Mouse (Mus musculus) midbrain, embryonic 14.5 days (tissue): ENCODE measurements at regions not wholly inside any gene's neighbourhood (a gene's known extent, or its start where the extent isn't known, plus 50 kb on each side); places are given as distances from the start of the nearest gene placed in this dataset.

ENCODE experiments used
- ATAC-seq: fragments of 200-750 bp; cut with Nextera tagmentation; 2 replicates; pipeline ENCODE4 v1.8.0; 2017; ENCODE audit warnings: moderate number of reproducible peaks, moderate library complexity; ENCODE audit not compliant: low FRiP score, low TSS enrichment
- DNase-seq: peaks from one replicate; pipeline ENCODE4 v3.0.0-alpha.2; 2015
- H3K27ac ChIP-seq: fragments of 300-500 bp; sonication (generic); replicated peaks from 2 replicates; pipeline ENCODE4 v1.5.1; 2014; ENCODE audit warnings: mild to moderate bottlenecking, low read depth, low read length, moderate library complexity
- H3K27me3 ChIP-seq: fragments of 300-500 bp; sonication (generic); 2 replicates; pipeline ENCODE4 v1.6.1; 2014; ENCODE audit warnings: low read length, control low read depth, mixed read lengths; ENCODE audit not compliant: control insufficient read depth, insufficient read depth
- H3K36me3 ChIP-seq: fragments of 300-500 bp; sonication (generic); 2 replicates; pipeline ENCODE4 v1.6.1; 2014; ENCODE audit warnings: low read length, control low read depth; ENCODE audit not compliant: control insufficient read depth, insufficient read depth
- H3K4me1 ChIP-seq: fragments of 300-500 bp; sonication (generic); 2 replicates; pipeline ENCODE4 v1.6.1; 2014; ENCODE audit warnings: mild to moderate bottlenecking, antibody characterized with exemption, low read length, control low read depth; ENCODE audit not compliant: control insufficient read depth, insufficient read depth
- H3K4me2 ChIP-seq: fragments of 300-500 bp; sonication (generic); 2 replicates; pipeline ENCODE4 v1.6.1; 2014; ENCODE audit warnings: mild to moderate bottlenecking, low read length, moderate library complexity
- H3K4me3 ChIP-seq: fragments of 300-500 bp; sonication (generic); replicated peaks from 2 replicates; pipeline ENCODE4 v1.5.1; 2014; ENCODE audit warnings: low read depth, low read length
- H3K9ac ChIP-seq: fragments of 300-500 bp; sonication (generic); replicated peaks from 2 replicates; pipeline ENCODE4 v1.6.1; 2014; ENCODE audit warnings: mild to moderate bottlenecking, low read length, moderate library complexity
- H3K9me3 ChIP-seq: fragments of 300-500 bp; sonication (generic); 2 replicates; pipeline ENCODE4 v1.6.1; 2016; ENCODE audit warnings: low read length, control low read depth, mixed read lengths; ENCODE audit not compliant: control insufficient read depth
- WGBS: fragments of 180-500 bp; shearing (Covaris S2); extraction: QIAGEN DNeasy Blood & Tissue Kit; methylation state at CpG from one replicate; pipeline ENCODE4 v1.1.7; 2014; 5-methylcytosine and 5-hydroxymethylcytosine counted together

DNA sequence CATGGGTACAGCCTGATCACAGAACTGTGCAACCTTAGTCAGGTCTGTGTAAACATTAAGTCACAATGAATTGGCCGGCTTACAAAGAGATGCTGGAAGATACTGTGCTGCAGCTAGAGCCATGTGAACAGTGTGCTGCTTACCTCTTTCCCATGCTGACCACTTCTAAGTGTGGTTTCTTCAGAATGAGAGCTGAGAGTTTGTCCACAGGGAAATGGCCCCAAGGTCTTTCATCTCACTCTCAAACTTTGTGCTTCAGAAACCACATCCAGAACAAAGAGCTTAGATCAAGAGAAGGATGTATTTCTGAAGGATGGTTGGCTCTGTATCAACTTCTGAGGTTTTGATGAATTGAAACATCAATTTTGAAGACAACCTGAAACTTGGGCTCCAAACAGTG, 165.7 kb downstream of the Lrrc3b start:
- DNase-seq (no peak), ATAC-seq (no peak)
- 79% methylated on average over 1 of the region's 1 CpGs for WGBS
- no peak overlapping the region for H3K4me3 ChIP-seq
- no peaks in the 10 kb centered on the region for H3K36me3 ChIP-seq
- H3K27ac ChIP-seq = no peak overlapping the region
- no peaks in the 10 kb centered on the region for H3K27me3 ChIP-seq
- no peaks in the 10 kb centered on the region for H3K4me1 ChIP-seq
- H3K9ac ChIP-seq = no peak overlapping the region
- H3K4me2 ChIP-seq = no peak overlapping the region
- H3K9me3 ChIP-seq = no peaks in the 10 kb centered on the region

DNA sequence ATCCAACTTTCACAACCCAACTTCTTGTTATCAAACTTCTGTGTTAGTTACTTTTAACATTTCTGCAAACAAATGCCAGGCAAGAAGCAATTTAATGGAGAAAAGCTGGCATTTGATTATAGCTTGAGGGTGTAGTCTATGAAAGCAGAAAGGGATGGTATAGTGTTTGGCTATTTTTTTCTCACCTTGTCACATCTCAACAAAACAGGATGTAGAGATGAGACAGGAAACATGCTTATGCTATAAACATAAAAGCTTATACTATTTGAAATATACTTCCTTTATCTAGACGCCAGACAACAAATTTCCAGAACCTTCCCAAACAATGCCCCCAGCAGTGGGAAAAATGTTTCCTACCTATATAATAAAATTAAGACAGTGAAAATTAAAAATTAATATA, 166.4 kb downstream of the Lrrc3b start:
- no peak overlapping the region for H3K4me3 ChIP-seq
- WGBS = 97% methylated on average over 1 of the region's 1 CpGs
- H3K4me1 ChIP-seq = no peaks in the 10 kb centered on the region
- H3K9ac ChIP-seq = no peak overlapping the region
- DNase-seq = no peak
- H3K9me3 ChIP-seq = no peaks in the 10 kb centered on the region
- H3K27me3 ChIP-seq = no peaks in the 10 kb centered on the region
- ATAC-seq = no peak
- no peaks in the 10 kb centered on the region for H3K36me3 ChIP-seq
- H3K27ac ChIP-seq = no peak overlapping the region
- H3K4me2 ChIP-seq = no peak overlapping the region

DNA sequence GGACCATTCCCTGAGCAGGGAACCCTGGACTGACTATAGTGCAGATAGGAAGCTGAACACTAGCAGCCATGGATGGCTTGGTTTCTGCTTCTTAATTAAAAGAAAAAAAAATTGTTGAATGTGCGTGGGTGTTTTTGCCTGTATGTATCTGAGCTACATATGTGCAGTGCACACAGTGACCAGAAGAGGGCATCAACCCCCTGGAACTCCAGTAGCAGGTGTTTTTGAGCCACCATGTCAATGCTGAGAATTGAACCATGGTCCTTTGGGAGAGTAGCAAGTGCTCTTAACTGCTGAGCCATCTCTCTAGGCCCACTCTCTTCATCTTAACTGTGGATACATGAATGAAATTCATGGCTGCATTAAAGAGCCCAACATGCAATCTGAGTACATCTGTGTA, 172.5 kb downstream of the Lrrc3b start:
- no peaks in the 10 kb centered on the region for H3K4me1 ChIP-seq
- ATAC-seq (no peak), DNase-seq (peak; percentile 17)
- 75% methylated on average over 1 of the region's 1 CpGs for WGBS
- no peak overlapping the region for H3K27ac ChIP-seq
- H3K9ac ChIP-seq = no peak overlapping the region
- no peaks in the 10 kb centered on the region for H3K27me3 ChIP-seq
- no peak overlapping the region for H3K4me3 ChIP-seq
- no peak overlapping the region for H3K4me2 ChIP-seq
- H3K9me3 ChIP-seq = no peaks in the 10 kb centered on the region
- no peaks in the 10 kb centered on the region for H3K36me3 ChIP-seq

DNA sequence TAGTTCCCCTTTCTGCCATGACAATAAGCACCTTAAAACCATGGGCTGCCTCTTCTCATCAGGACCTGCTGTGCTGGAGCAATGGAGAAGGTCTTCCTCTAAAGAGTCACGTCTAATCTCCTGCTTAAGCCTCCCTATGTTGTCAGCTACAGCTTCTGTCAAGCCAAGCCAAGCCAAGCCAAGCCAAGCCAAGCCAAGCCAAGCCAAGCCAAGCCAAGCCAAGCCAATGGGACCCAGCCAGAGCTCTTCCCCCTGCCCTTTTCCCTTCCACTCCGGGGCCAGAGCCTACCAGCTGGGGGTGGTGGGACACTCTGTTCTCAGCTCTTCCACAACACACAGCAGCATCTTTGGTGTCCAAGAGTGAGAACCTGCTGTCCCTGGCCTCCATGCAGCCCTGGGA, 175.8 kb downstream of the Lrrc3b start:
- H3K4me3 ChIP-seq = no peak overlapping the region
- no peak overlapping the region for H3K9ac ChIP-seq
- no peaks in the 10 kb centered on the region for H3K27me3 ChIP-seq
- H3K4me1 ChIP-seq = no peaks in the 10 kb centered on the region
- H3K4me2 ChIP-seq = no peak overlapping the region
- ATAC-seq (no peak), DNase-seq (no peak)
- H3K9me3 ChIP-seq = no peaks in the 10 kb centered on the region
- 65% methylated on average over 2 of the region's 2 CpGs for WGBS
- no peaks in the 10 kb centered on the region for H3K36me3 ChIP-seq
- no peak overlapping the region for H3K27ac ChIP-seq

DNA sequence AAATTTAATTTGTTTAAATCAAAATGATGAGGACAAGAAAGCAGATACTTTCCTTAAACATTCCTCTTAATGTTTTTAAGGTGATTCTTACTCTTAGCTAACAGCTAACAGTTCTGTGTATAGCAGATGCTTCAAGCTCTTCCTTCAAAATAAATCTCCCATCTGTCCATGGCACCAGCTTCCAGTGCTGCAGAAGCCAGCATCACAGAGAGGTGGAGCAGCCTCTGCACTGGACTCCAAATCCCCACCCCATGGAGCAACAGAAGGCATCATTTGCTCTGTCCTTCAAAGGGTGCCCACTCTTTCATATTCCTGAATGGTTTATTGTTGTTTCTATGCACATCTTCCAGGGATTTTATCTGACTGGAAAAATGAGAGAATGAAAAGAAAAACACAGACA, 183.1 kb downstream of the Lrrc3b start:
- H3K4me3 ChIP-seq = no peak overlapping the region
- H3K9me3 ChIP-seq = no peaks in the 10 kb centered on the region
- H3K27ac ChIP-seq = no peak overlapping the region
- no peaks in the 10 kb centered on the region for H3K27me3 ChIP-seq
- H3K4me2 ChIP-seq = no peak overlapping the region
- no peak overlapping the region for H3K9ac ChIP-seq
- no peaks in the 10 kb centered on the region for H3K36me3 ChIP-seq
- ATAC-seq (no peak), DNase-seq (no peak)
- H3K4me1 ChIP-seq = no peaks in the 10 kb centered on the region

DNA sequence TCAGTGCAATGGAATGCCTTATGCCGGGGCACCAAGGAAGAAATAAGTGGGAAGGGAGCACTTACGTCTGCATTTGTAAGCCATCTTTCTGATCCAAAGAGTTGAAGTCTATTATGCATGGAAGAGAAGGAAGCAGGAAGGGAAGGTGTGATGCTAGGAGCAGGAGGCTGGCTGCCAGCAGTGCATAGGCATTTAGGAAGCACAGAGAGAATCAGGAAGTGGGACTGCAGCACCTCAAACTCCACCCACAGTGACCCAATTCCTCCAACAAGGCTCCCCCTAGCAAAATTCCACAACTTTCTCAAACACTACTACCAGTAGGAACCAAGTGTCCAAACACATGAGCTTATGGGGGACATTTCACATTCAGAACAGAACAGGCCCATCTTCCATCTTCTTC, 233.2 kb downstream of the Lrrc3b start:
- ATAC-seq (no peak), DNase-seq (no peak)
- H3K4me1 ChIP-seq = no peaks in the 10 kb centered on the region
- H3K4me2 ChIP-seq = no peak overlapping the region
- no peak overlapping the region for H3K27ac ChIP-seq
- H3K4me3 ChIP-seq = no peak overlapping the region
- no peaks in the 10 kb centered on the region for H3K9me3 ChIP-seq
- WGBS = 90% methylated on average over 2 of the region's 2 CpGs
- no peaks in the 10 kb centered on the region for H3K36me3 ChIP-seq
- no peak overlapping the region for H3K9ac ChIP-seq
- H3K27me3 ChIP-seq = no peaks in the 10 kb centered on the region

DNA sequence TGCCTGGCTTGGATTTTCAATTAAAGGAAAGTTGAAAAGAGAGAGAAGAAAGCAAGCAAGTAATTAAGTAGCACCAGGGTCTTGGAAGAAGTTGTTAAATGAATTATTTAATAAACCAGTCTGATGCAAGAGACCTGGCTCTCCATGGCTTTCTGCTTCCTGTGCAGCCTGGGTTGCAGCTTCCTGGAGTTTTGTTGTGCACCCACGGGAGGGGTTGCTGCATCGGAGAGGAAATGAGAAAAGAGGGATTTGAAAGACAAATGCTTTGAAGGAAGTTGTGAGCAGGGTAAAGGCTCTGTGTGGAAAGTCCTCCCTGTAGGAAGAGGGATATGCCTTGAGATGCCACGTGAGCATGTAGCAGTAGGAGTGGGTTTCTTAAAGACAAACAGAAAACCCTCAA, 234.5 kb downstream of the Lrrc3b start:
- Histone ChIP-seq H3K4me2 (no peak overlapping the region), H3K9me3 (no peaks in the 10 kb centered on the region), H3K36me3 (no peaks in the 10 kb centered on the region), H3K4me3 (no peak overlapping the region), H3K27me3 (no peaks in the 10 kb centered on the region), H3K9ac (no peak overlapping the region), H3K4me1 (no peaks in the 10 kb centered on the region), H3K27ac (no peak overlapping the region)
- ATAC-seq = no peak
- WGBS = 70% methylated on average over 3 of the region's 3 CpGs
- DNase-seq = no peak
